Mouse (Mus musculus) hindbrain, postnatal 0 days (tissue): ENCODE data around the gene Prickle2. TPM values are rescaled to one million over a fixed set of nuclear protein-coding genes. Genes with fewer than 3 reads are reported as not detected.
A peak's percentile ranks its signal among the peaks of the same experiment; 100 is the strongest.

Experiments
- ATAC-seq: fragments of 200-750 bp; cut with Nextera tagmentation; 2 replicates; pipeline ENCODE4 v1.8.0; 2017; ENCODE audit warnings: mild to moderate bottlenecking, moderate TSS enrichment, moderate library complexity
- DNase-seq: peaks from one replicate; pipeline ENCODE4 v3.0.0-alpha.2; 2015; ENCODE audit warnings: low spot score
- H3K27ac ChIP-seq: fragments of 300-500 bp; sonication (generic); 2 replicates; pipeline ENCODE4 v1.5.1; 2014; ENCODE audit warnings: mild to moderate bottlenecking
- H3K27me3 ChIP-seq: fragments of 300-500 bp; sonication (generic); 2 replicates; pipeline ENCODE4 v1.6.1; 2014; ENCODE audit warnings: low read length, mixed read lengths; ENCODE audit not compliant: insufficient read depth
- H3K36me3 ChIP-seq: fragments of 300-500 bp; sonication (generic); 2 replicates; pipeline ENCODE4 v1.6.1; 2014; ENCODE audit warnings: low read length, mixed read lengths; ENCODE audit not compliant: insufficient read depth
- H3K4me1 ChIP-seq: fragments of 300-500 bp; sonication (generic); 2 replicates; pipeline ENCODE4 v1.6.1; 2014; ENCODE audit warnings: antibody characterized with exemption, low read length, mixed read lengths; ENCODE audit not compliant: insufficient read depth
- H3K4me2 ChIP-seq: fragments of 300-500 bp; sonication (generic); 2 replicates; pipeline ENCODE4 v1.6.1; 2014; ENCODE audit warnings: low read depth, mild to moderate bottlenecking, low read length, moderate library complexity, mixed read lengths
- H3K4me3 ChIP-seq: fragments of 300-500 bp; sonication (generic); 2 replicates; pipeline ENCODE4 v1.5.1; 2014; ENCODE audit warnings: low read length
- H3K9ac ChIP-seq: fragments of 300-500 bp; sonication (generic); replicated peaks from 2 replicates; pipeline ENCODE4 v1.6.1; 2014; ENCODE audit warnings: mild to moderate bottlenecking, low read length, moderate library complexity, mixed read lengths
- H3K9me3 ChIP-seq: fragments of 300-500 bp; sonication (generic); 2 replicates; pipeline ENCODE4 v1.6.1; 2016; ENCODE audit warnings: low read length, mixed read lengths
- CTCF ChIP-seq: IDR thresholded peaks from 2 replicates; pipeline ENCODE4 v1.5.1; 2016; ENCODE audit warnings: antibody characterized with exemption, control low read depth, low read depth
- WGBS: fragments of 180-500 bp; shearing (Covaris S2); extraction: QIAGEN DNeasy Blood & Tissue Kit; methylation state at CpG from one replicate; pipeline ENCODE4 v1.1.7; 2014; 5-methylcytosine and 5-hydroxymethylcytosine counted together
- polyA plus RNA-seq: library from polyadenylated mRNA; unstranded; fragments of >200 nt; fragmentation: Nextera tagmentation; extraction: Ambion mirVana; gene quantifications from 2 replicates; pipeline ENCODE4 v1.2.1, GENCODE M21; 2015
- total RNA-seq: library from RNA; depleted of rRNA; stranded (reverse); fragments of >200 nt; gene quantifications from 2 replicates; pipeline ENCODE4 v1.2.3, GENCODE M21; 2014

Prickle2 gene
- total and polyA plus RNA-seq, 2 experiments from 2014 or later, result 11.3 to 38.7 TPM

GRCm38 (mm10) chr6:92425476-92425875 lies 280.5 kb downstream of the Prickle2 start:
- 74% methylated on average over 7 of the region's 7 CpGs for WGBS
- no peaks in the 10 kb centered on the region for H3K4me1 ChIP-seq
- H3K36me3 ChIP-seq, result peaks cover 5% of the 10 kb centered on the region; the same call in 1 of the 2 replicates
- H3K27ac ChIP-seq, result no peak overlapping the region
- no peaks in the 10 kb centered on the region for H3K9me3 ChIP-seq
- H3K4me2 ChIP-seq, result no peak overlapping the region
- no peak for DNase-seq
- H3K4me3 ChIP-seq, result no peak overlapping the region
- TF ChIP-seq CTCF, result no peak
- no peaks in the 10 kb centered on the region for H3K27me3 ChIP-seq
- no peak overlapping the region for H3K9ac ChIP-seq
- no peak for ATAC-seq

- Histone ChIP-seq H3K9me3 (no peaks in the 10 kb centered on the region), H3K27me3 (no peaks in the 10 kb centered on the region), H3K27ac (no peak overlapping the region), H3K4me2 (no peak overlapping the region), H3K4me1 (no peaks in the 10 kb centered on the region), H3K4me3 (no peak overlapping the region), H3K36me3 (peaks cover 10% of the 10 kb centered on the region; the same call in 1 of the 2 replicates), H3K9ac (no peak overlapping the region)
- no peak for TF ChIP-seq CTCF
- ATAC-seq, result no peak
- whole genome bisulfite sequencing, result 82% methylated on average over 3 of the region's 3 CpGs
- no peak for DNase-seq
These were observed 281.0 kb downstream of the Prickle2 start for GRCm38 (mm10) chr6:92424991-92425390.

- peak; percentile 72 for TF ChIP-seq CTCF
- Histone ChIP-seq H3K36me3 (peaks cover 16% of the 10 kb centered on the region; the same call in 1 of the 2 replicates), H3K4me1 (no peaks in the 10 kb centered on the region), H3K4me2 (no peak overlapping the region), H3K27me3 (no peaks in the 10 kb centered on the region), H3K9me3 (no peaks in the 10 kb centered on the region), H3K9ac (no peak overlapping the region), H3K4me3 (no peak overlapping the region), H3K27ac (no peak overlapping the region)
- DNase-seq, result peak; percentile 43
- 55% methylated on average over 11 of the region's 11 CpGs for WGBS
- ATAC-seq, result no peak
These were observed 283.7 kb downstream of the Prickle2 start for GRCm38 (mm10) chr6:92422286-92422685.

GRCm38 (mm10) chr6:92420106-92420505 lies 285.8 kb downstream of the Prickle2 start:
- H3K9me3 ChIP-seq, result no peaks in the 10 kb centered on the region
- H3K36me3 ChIP-seq, result peaks cover 23% of the 10 kb centered on the region; the same call in 1 of the 2 replicates
- no peak for TF ChIP-seq CTCF
- 75% methylated on average over 12 of the region's 12 CpGs for WGBS
- H3K4me2 ChIP-seq, result no peak overlapping the region
- no peak overlapping the region for H3K9ac ChIP-seq
- H3K4me1 ChIP-seq, result no peaks in the 10 kb centered on the region
- H3K27me3 ChIP-seq, result no peaks in the 10 kb centered on the region
- no peak overlapping the region for H3K27ac ChIP-seq
- no peak overlapping the region for H3K4me3 ChIP-seq
- DNase-seq, result no peak
- peak; percentile 38; the same call in 1 of the 2 replicates for ATAC-seq

GRCm38 (mm10) chr6:92415405-92415755 lies 290.6 kb downstream of the Prickle2 start:
- ATAC-seq (no peak), DNase-seq (no peak)
- Histone ChIP-seq H3K27ac (0 out of 2 replicates have a peak overlapping the region, but pooled peaks have one; percentile 3), H3K4me1 (0 out of 2 replicates have a peak, but pooled peaks cover 6% of the 10 kb centered on the region), H3K27me3 (no peaks in the 10 kb centered on the region), H3K36me3 (peaks cover 27% of the 10 kb centered on the region; the same call in 1 of the 2 replicates), H3K9ac (no peak overlapping the region), H3K9me3 (no peaks in the 10 kb centered on the region), H3K4me2 (no peak overlapping the region), H3K4me3 (no peak overlapping the region)
- TF ChIP-seq CTCF, result no peak
- WGBS, result 87% methylated on average over 7 of the region's 7 CpGs

DNA sequence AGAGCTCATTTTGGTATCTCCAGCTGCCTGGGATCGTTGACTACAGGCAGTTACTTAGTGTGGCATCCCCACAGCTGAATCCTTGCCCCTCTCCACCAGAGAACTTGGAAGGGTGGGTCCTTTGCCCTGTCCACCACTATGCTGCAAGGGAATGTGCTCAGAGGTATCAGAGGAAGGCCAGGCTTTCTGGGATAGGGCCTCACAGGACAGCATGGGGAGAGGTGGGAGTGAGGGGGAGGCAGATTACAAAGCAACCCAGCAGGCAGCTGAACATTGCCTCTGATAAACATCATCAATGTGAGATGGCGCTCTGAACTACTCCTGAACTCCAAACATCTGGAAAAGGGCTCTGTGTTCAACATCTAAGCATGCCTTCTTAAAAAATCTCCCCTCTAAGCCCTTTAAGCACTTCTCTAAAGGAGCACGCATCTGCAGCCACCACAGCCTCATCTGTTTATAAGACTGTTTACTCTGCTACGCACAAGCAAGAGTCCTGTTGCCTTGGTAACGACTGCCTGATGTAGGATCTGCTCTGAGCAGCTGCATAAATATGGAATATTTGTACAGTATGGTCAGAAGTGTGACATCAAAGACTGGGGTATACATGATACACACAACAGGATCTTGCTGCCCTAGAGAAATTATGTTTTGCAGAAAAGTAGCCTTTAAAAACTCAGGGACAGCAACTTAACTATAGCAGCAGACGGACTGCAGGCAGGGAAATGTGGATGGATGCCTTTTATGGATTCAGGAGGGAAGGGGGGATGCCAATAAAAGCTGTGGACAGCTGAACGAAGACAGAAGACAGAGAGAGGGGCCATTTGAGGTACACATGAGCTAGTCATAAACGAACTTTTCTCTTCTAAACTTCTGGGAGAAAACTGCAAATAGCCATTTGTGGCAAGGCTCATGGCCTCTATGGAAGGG lies 291.2 kb downstream of the Prickle2 start:
- no peaks in the 10 kb centered on the region for H3K9me3 ChIP-seq
- ATAC-seq (peak; percentile 72), DNase-seq (peak; percentile 71)
- peak overlapping the region; percentile 3; the same call in 1 of the 2 replicates for H3K27ac ChIP-seq
- no peak overlapping the region for H3K4me3 ChIP-seq
- no peak for TF ChIP-seq CTCF
- H3K4me2 ChIP-seq, result no peak overlapping the region
- H3K9ac ChIP-seq, result no peak overlapping the region
- no peaks in the 10 kb centered on the region for H3K27me3 ChIP-seq
- WGBS, result 42% methylated on average over 8 of the region's 8 CpGs
- peaks cover 26% of the 10 kb centered on the region; the same call in 1 of the 2 replicates for H3K36me3 ChIP-seq
- H3K4me1 ChIP-seq, result 0 out of 2 replicates have a peak, but pooled peaks cover 6% of the 10 kb centered on the region
